In genomic region chr11:43091046-43091445, GRCm38 (mm10) we compare ENCODE assay signal across 29 mouse cellular contexts. TPM values are rescaled to one million over a fixed set of nuclear protein-coding genes. Genes with fewer than 3 reads are reported as not detected.
DNase-seq lines count a peak whose midpoint lies in the region; ATAC-seq and TF ChIP-seq lines count a peak whose summit lies in the region.
"Had no signal": no experiment of that assay in that cellular context is flagged by ENCODE, and none has a peak within 500 bp of the region (broad histone marks: within the 10 kb centered on the region; RNA-seq: fewer than 3 reads in every experiment).

No protein-coding gene starts in this region.

- H3K27ac ChIP-seq in intestine, embryonic 14.5 days (ENCODE audit: low read depth): no peak overlapping the region
- H3K27ac ChIP-seq in intestine, postnatal 0 days (ENCODE audit: low read depth, low read length): no peak overlapping the region
- no peak overlapping the region for H3K27ac ChIP-seq in intestine, embryonic 15.5 days
- H3K27ac ChIP-seq in stomach, embryonic 15.5 days: no peak overlapping the region
- no peak overlapping the region for H3K27ac ChIP-seq in cerebellum, adult 2 months (ENCODE audit: insufficient read depth, low read length)
- H3K27ac ChIP-seq: embryonic facial prominence, embryonic 10.5 days; embryonic facial prominence, embryonic 12.5 days; forebrain, embryonic 13.5 days had no signal

- TF ChIP-seq CTCF in intestine, postnatal 0 days (IDR thresholded peaks at IDR 0.05; ENCODE audit: low read depth): no peak
- no peak for TF ChIP-seq CTCF in cerebellum, adult 2 months (IDR thresholded peaks at IDR 0.05; ENCODE audit: borderline replicate concordance, insufficient read depth, low read depth, low read length)

- H3K9ac ChIP-seq in intestine, embryonic 14.5 days (ENCODE audit: low read length): no peak overlapping the region
- H3K9ac ChIP-seq in intestine, postnatal 0 days (ENCODE audit: low read depth, low read length): no peak overlapping the region
- H3K9ac ChIP-seq in intestine, embryonic 15.5 days: no peak overlapping the region
- H3K9ac ChIP-seq in stomach, embryonic 15.5 days: no peak overlapping the region
- H3K9ac ChIP-seq: embryonic facial prominence, embryonic 12.5 days; forebrain, embryonic 13.5 days had no signal

- 45% methylated on average over 5 of the region's 5 CpGs for WGBS in intestine, embryonic 14.5 days
- WGBS in intestine, postnatal 0 days: 22% methylated on average over 5 of the region's 5 CpGs
- 30% methylated on average over 5 of the region's 5 CpGs for WGBS in intestine, embryonic 15.5 days
- 37% methylated on average over 5 of the region's 5 CpGs for WGBS in stomach, embryonic 15.5 days
- 87% methylated on average over 5 of the region's 5 CpGs for WGBS in cerebellum, adult 2 months

- H3K4me3 ChIP-seq in intestine, embryonic 14.5 days (ENCODE audit: low read depth, low read length): no peak overlapping the region
- no peak overlapping the region for H3K4me3 ChIP-seq in intestine, postnatal 0 days (ENCODE audit: low read depth, low read length)
- H3K4me3 ChIP-seq in intestine, embryonic 15.5 days (replicated peaks): no peak overlapping the region
- no peak overlapping the region for H3K4me3 ChIP-seq in stomach, embryonic 15.5 days (replicated peaks)
- no peak overlapping the region for H3K4me3 ChIP-seq in cerebellum, adult 2 months (replicated peaks; ENCODE audit: insufficient read depth, low read depth, low read length)
- H3K4me3 ChIP-seq: embryonic facial prominence, embryonic 10.5 days; embryonic facial prominence, embryonic 12.5 days; forebrain, embryonic 13.5 days had no signal

- no peak for DNase-seq in intestine, embryonic 14.5 days (ENCODE audit: low spot score)
- DNase-seq in adrenal gland, postnatal 10 days: no peak
- no peak for DNase-seq in cerebellum, adult 2 months
- DNase-seq: adrenal gland, adult 8-10 months; adrenal gland, postnatal 25 days; B cell, adult 2 months; cerebellum, adult 11 months; cerebellum, adult 18-20 months; cerebellum, adult 9-10 months; cerebellum, postnatal 10 days; cerebellum, postnatal 25 days had no signal

- H3K36me3 ChIP-seq in intestine, embryonic 14.5 days (ENCODE audit: control insufficient read depth, insufficient read depth, low read length): no peaks in the 10 kb centered on the region
- H3K36me3 ChIP-seq in intestine, postnatal 0 days (ENCODE audit: control insufficient read depth, insufficient read depth): no peaks in the 10 kb centered on the region
- H3K36me3 ChIP-seq in intestine, embryonic 15.5 days: no peaks in the 10 kb centered on the region
- H3K36me3 ChIP-seq in stomach, embryonic 15.5 days: no peaks in the 10 kb centered on the region
- H3K36me3 ChIP-seq: embryonic facial prominence, embryonic 10.5 days; embryonic facial prominence, embryonic 12.5 days; G1E had no signal

- no peak overlapping the region for H3K4me2 ChIP-seq in intestine, embryonic 14.5 days (ENCODE audit: low read length)
- H3K4me2 ChIP-seq in intestine, postnatal 0 days (replicated peaks; ENCODE audit: low read depth): no peak overlapping the region
- no peak overlapping the region for H3K4me2 ChIP-seq in intestine, embryonic 15.5 days (replicated peaks)
- H3K4me2 ChIP-seq in stomach, embryonic 15.5 days: no peak overlapping the region
- H3K4me2 ChIP-seq: embryonic facial prominence, embryonic 12.5 days; forebrain, embryonic 13.5 days had no signal

- H3K27me3 ChIP-seq in intestine, embryonic 14.5 days (replicated peaks; ENCODE audit: control insufficient read depth, insufficient read depth, low read length): no peaks in the 10 kb centered on the region
- H3K27me3 ChIP-seq in intestine, postnatal 0 days (replicated peaks; ENCODE audit: control insufficient read depth, insufficient read depth, low read length): no peaks in the 10 kb centered on the region
- H3K27me3 ChIP-seq in intestine, embryonic 15.5 days (replicated peaks): no peaks in the 10 kb centered on the region
- no peaks in the 10 kb centered on the region for H3K27me3 ChIP-seq in stomach, embryonic 15.5 days (replicated peaks)
- no peaks in the 10 kb centered on the region for H3K27me3 ChIP-seq in cerebellum, adult 2 months (ENCODE audit: control insufficient read depth, insufficient read depth, low read length)
- H3K27me3 ChIP-seq: CH12.LX; embryonic facial prominence, embryonic 12.5 days; forebrain, embryonic 13.5 days had no signal

- TF ChIP-seq POLR2A in cerebellum, adult 2 months (IDR thresholded peaks at IDR 0.05; ENCODE audit: borderline replicate concordance, insufficient read depth, low read length): no peak

- peak; percentile 79; the same call in 1 of the 2 replicates for ATAC-seq in intestine, embryonic 14.5 days (replicated peaks; ENCODE audit: low FRiP score, low TSS enrichment, low read depth)
- no peak for ATAC-seq in intestine, postnatal 0 days
- peak; percentile 45; the same call in 1 of the 2 replicates for ATAC-seq in intestine, embryonic 15.5 days
- peak; percentile 70 for ATAC-seq in stomach, embryonic 15.5 days (ENCODE audit: insufficient read depth, low FRiP score, low read depth)
- ATAC-seq: activated CD4-positive, CD25-positive, alpha-beta regulatory T cell, adult 4 months; CD4-positive, CD25-positive, alpha-beta regulatory T cell, adult 4 months; forebrain, embryonic 13.5 days; forebrain, embryonic 16.5 days; Patski had no signal

- H3K4me1 ChIP-seq in intestine, embryonic 14.5 days (replicated peaks; ENCODE audit: control insufficient read depth, insufficient read depth, low read length): no peaks in the 10 kb centered on the region
- no peaks in the 10 kb centered on the region for H3K4me1 ChIP-seq in intestine, postnatal 0 days (replicated peaks; ENCODE audit: control insufficient read depth, insufficient read depth, low read length)
- no peaks in the 10 kb centered on the region for H3K4me1 ChIP-seq in intestine, embryonic 15.5 days (replicated peaks)
- H3K4me1 ChIP-seq in stomach, embryonic 15.5 days: no peaks in the 10 kb centered on the region
- no peaks in the 10 kb centered on the region for H3K4me1 ChIP-seq in cerebellum, adult 2 months (ENCODE audit: control insufficient read depth, insufficient read depth, low read length)
- H3K4me1 ChIP-seq: embryonic facial prominence, embryonic 10.5 days; embryonic facial prominence, embryonic 12.5 days had no signal

- no peaks in the 10 kb centered on the region for H3K9me3 ChIP-seq in intestine, embryonic 14.5 days (ENCODE audit: control insufficient read depth, low read length)
- no peaks in the 10 kb centered on the region for H3K9me3 ChIP-seq in intestine, postnatal 0 days (ENCODE audit: control insufficient read depth)
- no peaks in the 10 kb centered on the region for H3K9me3 ChIP-seq in intestine, embryonic 15.5 days
- H3K9me3 ChIP-seq in stomach, embryonic 15.5 days: no peaks in the 10 kb centered on the region
- H3K9me3 ChIP-seq: embryonic facial prominence, embryonic 10.5 days; embryonic facial prominence, embryonic 12.5 days; forebrain, embryonic 13.5 days had no signal

RNA-seq across cellular contexts. Expression of gene Gm9972, which starts 55.5 kb away (rescaled TPM):
- 0.19 TPM in 1 of 2 replicates, not detected in the other for polyA plus RNA-seq in intestine, embryonic 14.5 days (2014; fragmentation: Nextera tagmentation; extraction: Ambion mirVana)
- not detected in 2 replicates for polyA plus RNA-seq in intestine, postnatal 0 days (2015; fragmentation: Nextera tagmentation; extraction: Ambion mirVana)
- not detected in 2 replicates for polyA plus RNA-seq in intestine, embryonic 15.5 days (2015; fragmentation: Nextera tagmentation; extraction: Ambion mirVana)
- polyA plus RNA-seq in stomach, embryonic 15.5 days (2015; fragmentation: Nextera tagmentation; extraction: Ambion mirVana): 0.17 and 0.27 TPM in 2 replicates
- not detected for total RNA-seq in adrenal gland, postnatal 10 days (2021)
- 0.06 TPM in 1 of 2 replicates, not detected in the other for polyA plus RNA-seq in cerebellum, adult 2 months (2012; rRNA removed)
- total RNA-seq: adrenal gland, adult 18-20 months; adrenal gland, adult 8-10 months; adrenal gland, postnatal 25 days; adrenal gland, postnatal 4 days; CH12.LX had no signal
- polyA plus RNA-seq: brain, embryonic 14.5 days; CD4-positive, CD25-positive, alpha-beta regulatory T cell, adult 4 months; cortical plate, adult 2 months; embryonic facial prominence, embryonic 10.5 days; embryonic facial prominence, embryonic 14.5 days; forebrain, embryonic 11.5 days; forebrain, embryonic 16.5 days; G1E; Patski had no signal

RNA-seq across cellular contexts. Expression of gene Atp10b, which starts 58.6 kb away (rescaled TPM):
- polyA plus RNA-seq in intestine, embryonic 14.5 days (2014; fragmentation: Nextera tagmentation; extraction: Ambion mirVana): 1.5 and 1.7 TPM in 2 replicates
- 3.2 and 3.3 TPM in 2 replicates for polyA plus RNA-seq in intestine, postnatal 0 days (2015; fragmentation: Nextera tagmentation; extraction: Ambion mirVana)
- 2.0 and 2.3 TPM in 2 replicates for polyA plus RNA-seq in intestine, embryonic 15.5 days (2015; fragmentation: Nextera tagmentation; extraction: Ambion mirVana)
- 1.9 and 2.1 TPM in 2 replicates for polyA plus RNA-seq in stomach, embryonic 15.5 days (2015; fragmentation: Nextera tagmentation; extraction: Ambion mirVana)
- under 1 TPM in 1 of 2 experiments, not detected in 1; 0.06 TPM for total RNA-seq in adrenal gland, postnatal 10 days (2021)
- 1.4 and 1.6 TPM in 2 replicates for polyA plus RNA-seq in cerebellum, adult 2 months (2012; rRNA removed)
- total RNA-seq: CH12.LX had no signal
- polyA plus RNA-seq: activated CD4-positive, CD25-positive, alpha-beta regulatory T cell, adult 4 months; CD4-positive, CD25-positive, alpha-beta regulatory T cell, adult 4 months; G1E; Patski had no signal
